Mouse (Mus musculus): Measurements from ENCODE around the gene Cpeb4. TPM values are rescaled to one million over a fixed set of nuclear protein-coding genes. Genes with fewer than 3 reads are reported as not detected.
"Not testable (repeated sequence)": the region's sequence is repeated elsewhere in the genome, so short reads cannot be mapped to it uniquely, and the experiment has no call there.

The Cpeb4 gene
- polyA plus RNA-seq, 1 experiment = 4.8 TPM

- peaks cover 3% of the 10 kb centered on the region for H3K27me3 ChIP-seq (replicated peaks)
- no peaks in the 10 kb centered on the region for H3K36me3 ChIP-seq (replicated peaks; ENCODE audit: low read length)
Observed at GRCm38 (mm10) chr11:31963993-31964392, 92.0 kb downstream of the Cpeb4 start.

DNA sequence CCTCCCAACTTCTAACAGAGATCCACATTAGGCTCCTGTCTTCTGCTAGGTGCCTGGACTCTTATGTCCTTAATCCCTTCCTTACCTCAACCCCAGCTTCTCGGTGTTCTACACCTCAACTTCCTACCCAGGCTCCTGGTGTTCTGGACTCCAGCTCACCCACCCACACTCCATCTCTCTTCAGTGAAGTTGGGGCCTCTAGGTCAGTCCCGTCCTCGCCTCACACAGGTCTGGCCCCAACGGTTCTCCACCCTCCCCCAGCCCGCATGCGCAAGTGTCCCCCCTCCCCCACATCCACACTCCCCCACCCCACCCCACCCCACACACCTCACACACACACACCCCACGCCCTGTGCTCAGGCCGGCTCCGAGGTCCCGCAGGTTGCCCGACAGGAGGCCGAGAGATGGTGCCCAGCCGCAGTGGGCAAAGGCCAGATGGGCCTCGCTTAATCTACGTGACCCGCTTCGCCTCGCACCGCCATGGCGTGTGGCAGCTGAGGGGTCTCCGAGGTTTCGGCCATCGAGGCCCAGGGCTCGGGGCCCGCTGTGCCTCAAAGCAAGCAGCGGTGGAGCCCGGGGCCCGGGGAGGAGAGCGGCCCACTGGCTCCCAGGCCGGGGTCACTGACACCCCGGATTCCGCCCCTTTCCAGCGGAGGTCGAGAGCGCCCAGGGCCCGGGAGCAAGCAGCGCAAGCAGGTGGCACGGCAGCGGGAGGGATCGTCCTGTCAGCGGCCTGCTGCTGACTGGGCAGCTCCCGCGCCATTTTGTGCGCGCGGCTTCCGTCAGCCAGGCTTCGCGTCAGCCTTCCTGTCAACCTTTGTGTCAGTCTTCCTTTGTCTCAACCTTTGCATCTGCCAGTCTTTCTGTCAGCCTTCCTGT lies 93.5 kb downstream of the Cpeb4 start, which contains the start of gene 4930524B15Rik:
Gene 4930524B15Rik (plus strand): TSS at position 337 of the 879 bp plus-strand sequence.
- H3K36me3 ChIP-seq (replicated peaks; ENCODE audit: low read length) = no peaks in the 10 kb centered on the region
- no peak for TF ChIP-seq GATA1 (IDR thresholded peaks at IDR 0.05; ENCODE audit: borderline replicate concordance, low read length)
- TF ChIP-seq FLI1 (IDR thresholded peaks at IDR 0.05; ENCODE audit: low read length) = no peak
- peaks cover 11% of the 10 kb centered on the region for H3K4me1 ChIP-seq
- peaks cover 6% of the 10 kb centered on the region for H3K9me3 ChIP-seq
- H3K27me3 ChIP-seq (replicated peaks) = no peaks in the 10 kb centered on the region
- no peak within 1 kb of the TSS for H3K4me3 ChIP-seq (replicated peaks)

More at GRCm38 (mm10) chr11:31963993-31964392, 92.0 kb downstream of the Cpeb4 start:
- Histone ChIP-seq H3K4me1 (peaks cover 19% of the 10 kb centered on the region), H3K4me3 (replicated peaks) (no peak overlapping the region), H3K9me3 (peaks cover 6% of the 10 kb centered on the region)
- TF ChIP-seq FLI1 (IDR thresholded peaks at IDR 0.05; ENCODE audit: low read length) (no peak), GATA1 (IDR thresholded peaks at IDR 0.05; ENCODE audit: borderline replicate concordance, low read length) (no peak)

GRCm38 (mm10) chr11:31974132-31974531 lies 102.1 kb downstream of the Cpeb4 start:
- H3K9me3 ChIP-seq = no peaks in the 10 kb centered on the region

DNA sequence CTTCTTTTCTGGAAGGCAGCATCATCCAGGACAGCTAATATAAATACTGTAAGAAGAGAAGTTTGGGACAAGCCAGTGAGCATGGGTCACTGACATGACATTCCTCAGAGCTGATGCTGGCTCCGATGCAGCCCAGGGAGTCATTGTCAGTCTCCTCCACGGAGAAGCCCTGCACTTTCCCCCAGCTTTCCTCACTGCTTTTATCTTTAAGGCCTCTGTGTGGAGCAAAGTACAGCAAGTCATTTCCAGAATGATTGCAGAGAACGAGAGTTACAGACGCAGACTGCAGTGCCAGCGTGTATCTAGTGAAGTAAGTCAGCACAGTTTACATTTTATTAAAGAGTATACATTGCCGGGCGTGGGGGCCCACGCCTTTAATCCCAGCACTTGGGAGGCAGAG lies 102.8 kb downstream of the Cpeb4 start:
- Histone ChIP-seq H3K36me3 (replicated peaks; ENCODE audit: low read length) (no peaks in the 10 kb centered on the region), H3K4me3 (replicated peaks) (peak overlapping the region; percentile 66), H3K4me1 (peaks cover 81% of the 10 kb centered on the region), H3K9me3 (no peaks in the 10 kb centered on the region), H3K27me3 (replicated peaks) (no peaks in the 10 kb centered on the region)
- no peak for TF ChIP-seq FLI1 (IDR thresholded peaks at IDR 0.05; ENCODE audit: low read length)
- TF ChIP-seq GATA1 (IDR thresholded peaks at IDR 0.05; ENCODE audit: borderline replicate concordance, low read length) = no peak

More at GRCm38 (mm10) chr11:31974132-31974531, 102.1 kb downstream of the Cpeb4 start:
- peaks cover 77% of the 10 kb centered on the region for H3K4me1 ChIP-seq
- no peaks in the 10 kb centered on the region for H3K36me3 ChIP-seq (replicated peaks; ENCODE audit: low read length)
- H3K4me3 ChIP-seq (replicated peaks) = no peak overlapping the region
- no peak; the same call in 2 of the 3 replicates for TF ChIP-seq GATA1 (IDR thresholded peaks at IDR 0.05; ENCODE audit: borderline replicate concordance, low read length)
- TF ChIP-seq FLI1 (IDR thresholded peaks at IDR 0.05; ENCODE audit: low read length) = no peak
- no peaks in the 10 kb centered on the region for H3K27me3 ChIP-seq (replicated peaks)

DNA sequence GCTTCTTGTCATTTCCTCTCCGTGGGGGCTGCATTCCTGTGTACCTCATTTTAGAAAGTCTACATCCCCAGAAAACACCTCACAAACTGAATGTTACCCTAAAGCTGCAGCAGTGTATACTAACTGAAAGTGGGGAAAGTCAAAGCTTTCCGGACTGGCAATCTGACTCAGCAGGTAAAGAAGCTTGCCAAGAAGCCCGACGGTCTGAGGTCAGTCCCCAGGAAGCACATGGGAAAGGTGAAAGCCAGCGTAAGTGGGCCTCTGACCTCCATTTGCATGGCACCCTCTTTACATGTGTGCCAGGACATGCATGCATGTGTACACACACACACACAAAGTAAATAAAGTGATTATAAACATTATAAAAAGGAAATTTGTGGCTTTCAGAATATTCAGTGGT lies 103.7 kb downstream of the Cpeb4 start:
- TF ChIP-seq GATA1 (IDR thresholded peaks at IDR 0.05; ENCODE audit: borderline replicate concordance, low read length) (no peak), FLI1 (IDR thresholded peaks at IDR 0.05; ENCODE audit: low read length) (no peak)
- Histone ChIP-seq H3K27me3 (replicated peaks) (no peaks in the 10 kb centered on the region), H3K4me1 (peaks cover 77% of the 10 kb centered on the region), H3K36me3 (replicated peaks; ENCODE audit: low read length) (no peaks in the 10 kb centered on the region), H3K9me3 (peaks cover 3% of the 10 kb centered on the region; the same call in 1 of the 2 replicates), H3K4me3 (replicated peaks) (peak overlapping the region; percentile 28)

DNA sequence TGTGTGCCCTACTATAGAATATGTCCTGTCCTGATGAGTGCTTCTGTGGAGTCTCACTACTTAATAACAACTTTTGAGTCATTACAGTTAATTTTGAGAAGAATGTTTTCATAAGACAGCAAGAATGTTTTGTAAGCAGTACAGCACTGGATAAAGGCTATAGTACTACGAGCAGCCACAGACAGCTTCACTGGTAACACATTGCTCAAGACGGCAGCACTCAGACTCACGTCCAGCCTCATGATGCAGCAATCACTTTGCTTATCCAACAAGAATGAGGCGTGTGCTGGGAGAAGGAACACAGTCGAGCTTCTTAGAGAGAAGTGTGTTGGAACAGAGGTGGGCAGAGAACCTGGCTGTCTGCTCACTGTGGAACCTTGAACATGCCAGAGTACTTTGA lies 104.1 kb downstream of the Cpeb4 start:
- no peaks in the 10 kb centered on the region for H3K36me3 ChIP-seq (replicated peaks; ENCODE audit: low read length)
- H3K4me3 ChIP-seq (replicated peaks) = no peak overlapping the region
- H3K27me3 ChIP-seq (replicated peaks) = no peaks in the 10 kb centered on the region
- peaks cover 72% of the 10 kb centered on the region for H3K4me1 ChIP-seq
- peaks cover 3% of the 10 kb centered on the region; the same call in 1 of the 2 replicates for H3K9me3 ChIP-seq
- TF ChIP-seq GATA1 (IDR thresholded peaks at IDR 0.05; ENCODE audit: borderline replicate concordance, low read length) = no peak
- no peak for TF ChIP-seq FLI1 (IDR thresholded peaks at IDR 0.05; ENCODE audit: low read length)

- not testable (repeated sequence) for H3K27me3 ChIP-seq (replicated peaks)
Observed at GRCm38 (mm10) chr11:31980089-31980488, 108.1 kb downstream of the Cpeb4 start.

GRCm38 (mm10) chr11:31981830-31982229 lies 109.8 kb downstream of the Cpeb4 start:
- Histone ChIP-seq H3K4me1 (peaks cover 43% of the 10 kb centered on the region), H3K9me3 (peaks cover 3% of the 10 kb centered on the region; the same call in 1 of the 2 replicates), H3K27me3 (replicated peaks) (no peaks in the 10 kb centered on the region), H3K4me3 (replicated peaks) (no peak overlapping the region), H3K36me3 (replicated peaks; ENCODE audit: low read length) (no peaks in the 10 kb centered on the region)
- TF ChIP-seq FLI1 (IDR thresholded peaks at IDR 0.05; ENCODE audit: low read length) (no peak), GATA1 (IDR thresholded peaks at IDR 0.05; ENCODE audit: borderline replicate concordance, low read length) (no peak)

More at GRCm38 (mm10) chr11:31980089-31980488, 108.1 kb downstream of the Cpeb4 start:
- not testable (repeated sequence) for H3K36me3 ChIP-seq (replicated peaks; ENCODE audit: low read length); H3K9me3 ChIP-seq; H3K4me3 ChIP-seq (replicated peaks)
- H3K4me1 ChIP-seq = peaks cover 59% of the 10 kb centered on the region

DNA sequence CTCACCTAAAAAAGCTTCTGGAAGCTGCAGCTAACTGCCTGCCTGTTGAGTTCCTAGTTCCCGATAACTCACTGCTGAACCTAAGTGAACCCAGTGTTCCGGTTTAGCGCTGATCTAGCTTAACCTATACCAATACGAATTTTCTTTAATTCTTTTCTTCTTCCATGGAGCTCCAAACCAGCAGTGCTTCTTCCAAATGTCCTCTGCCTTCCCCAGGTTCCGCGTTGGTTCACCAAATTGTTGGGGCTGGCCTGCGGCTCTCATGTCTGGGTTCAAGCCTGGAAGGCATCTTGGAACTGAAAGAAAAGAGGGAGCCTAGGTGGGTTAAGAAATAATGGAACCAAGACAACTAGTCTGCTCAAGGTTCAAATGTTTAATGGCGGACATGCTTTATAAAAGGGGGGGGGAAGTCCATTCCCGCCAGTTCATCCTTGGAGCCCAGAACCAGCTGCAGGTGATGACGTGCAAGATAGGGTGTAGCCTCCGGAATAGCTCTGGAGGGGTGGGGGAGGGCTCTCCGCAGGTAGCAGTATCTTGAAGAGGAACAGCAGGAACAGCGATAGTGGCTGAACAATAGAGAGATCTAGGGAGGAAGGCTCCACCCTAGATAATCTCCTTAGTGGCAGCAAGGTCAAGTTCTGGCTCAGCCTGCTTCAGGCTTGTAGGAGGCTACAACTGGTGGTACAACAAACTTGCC lies 110.4 kb downstream of the Cpeb4 start:
- H3K27me3 ChIP-seq (replicated peaks); H3K9me3 ChIP-seq; H3K4me3 ChIP-seq (replicated peaks); H3K36me3 ChIP-seq (replicated peaks; ENCODE audit: low read length): not testable (repeated sequence)
- H3K4me1 ChIP-seq = peaks cover 38% of the 10 kb centered on the region

DNA sequence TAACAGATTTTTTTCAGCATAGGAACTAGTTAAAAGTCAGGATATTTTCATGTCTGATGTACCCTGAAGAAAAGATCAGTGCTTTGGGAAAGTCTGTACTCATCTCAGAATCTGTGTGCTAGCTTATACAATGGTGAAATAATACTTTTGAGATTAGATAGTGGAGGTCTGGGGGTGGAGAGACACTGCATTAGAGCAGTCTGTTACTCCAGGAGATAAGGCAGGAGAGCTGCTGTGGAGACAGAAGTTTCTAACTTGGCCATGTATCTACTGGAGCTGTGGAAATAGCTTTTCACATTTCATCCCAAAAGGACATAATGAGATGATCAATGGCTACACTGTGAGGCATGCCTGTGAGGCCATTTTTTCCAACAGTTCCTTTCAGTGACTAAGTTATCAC lies 111.2 kb downstream of the Cpeb4 start:
- no peaks in the 10 kb centered on the region for H3K36me3 ChIP-seq (replicated peaks; ENCODE audit: low read length)
- peaks cover 3% of the 10 kb centered on the region; the same call in 1 of the 2 replicates for H3K9me3 ChIP-seq

More for the DNA sequence above, 111.2 kb downstream of the Cpeb4 start:
- TF ChIP-seq FLI1 (IDR thresholded peaks at IDR 0.05; ENCODE audit: low read length) (no peak), GATA1 (IDR thresholded peaks at IDR 0.05; ENCODE audit: borderline replicate concordance, low read length) (no peak)
- H3K27me3 ChIP-seq (replicated peaks) = no peaks in the 10 kb centered on the region
- peaks cover 33% of the 10 kb centered on the region for H3K4me1 ChIP-seq
- H3K4me3 ChIP-seq (replicated peaks) = no peak overlapping the region
